Mouse (Mus musculus) testis, adult 2 months (tissue): ENCODE data around the gene Atp1a2.

ENCODE experiments used
- CTCF ChIP-seq: fragments of 200-500 bp; IDR thresholded peaks from 2 replicates; pipeline ENCODE4 v1.5.1; 2012; ENCODE audit warnings: low read depth, mild to moderate bottlenecking, inconsistent platforms, low read length, moderate library complexity; ENCODE audit not compliant: control insufficient read depth, insufficient read depth, insufficient replicate concordance
- POLR2A ChIP-seq: fragments of 200-500 bp; IDR thresholded peaks from 2 replicates; pipeline ENCODE4 v1.6.1; 2012; ENCODE audit warnings: low read depth, mild to moderate bottlenecking, inconsistent platforms, low read length, moderate library complexity; ENCODE audit not compliant: control insufficient read depth

- no peak for TF ChIP-seq CTCF
- no peak for TF ChIP-seq POLR2A
Measured at GRCm38 (mm10) chr1:172333512-172333911, 35.6 kb upstream of the Atp1a2 start.
